Mouse (Mus musculus) heart, adult 2 months (tissue): ENCODE measurements around the gene Fau.

Experiments used
- CTCF ChIP-seq: fragments of 200-600 bp; IDR thresholded peaks from 2 replicates; pipeline ENCODE4 v1.8.1; 2022; ENCODE audit warnings: antibody characterized with exemption, mild to moderate bottlenecking, moderate library complexity
- EP300 ChIP-seq: fragments of 200-500 bp; IDR thresholded peaks from 2 replicates; pipeline ENCODE4 v1.6.1; 2011; ENCODE audit warnings: low read depth, low read length, control low read depth; ENCODE audit not compliant: insufficient read depth
- POLR2A ChIP-seq: fragments of 200-500 bp; IDR thresholded peaks from 2 replicates; pipeline ENCODE4 v1.6.1; 2011; ENCODE audit warnings: mild to moderate bottlenecking, low read depth, low read length, control low read depth; ENCODE audit not compliant: insufficient read depth

GRCm38 (mm10) chr19:6069851-6070250 is 12.2 kb downstream of the Fau start:
- TF ChIP-seq CTCF: no peak
- TF ChIP-seq POLR2A: no peak
- TF ChIP-seq EP300: no peak
